Mouse (Mus musculus) bone marrow macrophage, adult 2 months (primary cell): ENCODE data around the gene Praf2.

ENCODE experiments used
- CTCF ChIP-seq: IDR thresholded peaks from 2 replicates; pipeline ENCODE4 v1.5.1; 2012; ENCODE audit warnings: low read depth, mild to moderate bottlenecking, low read length, moderate library complexity
- POLR2A ChIP-seq: IDR thresholded peaks from 2 replicates; pipeline ENCODE4 v1.6.1; 2012; ENCODE audit warnings: mild to moderate bottlenecking, low read depth, low read length, borderline replicate concordance

- TF ChIP-seq CTCF (no peak), POLR2A (no peak)
Measured at GRCm38 (mm10) chrX:7727176-7727575, 1.1 kb upstream of the Praf2 start.
